Mouse (Mus musculus): ENCODE measurements at regions not wholly inside any gene's neighbourhood (a gene's known extent, or its start where the extent isn't known, plus 50 kb on each side); places are given as distances from the start of the nearest gene placed in this dataset.
"Not testable (repeated sequence)": the region's sequence is repeated elsewhere in the genome, so short reads cannot be mapped to it uniquely, and the experiment has no call there.

- DNase-seq (ENCODE audit: low spot score in 2 of 2) = no peak
Observed at GRCm38 (mm10) chr9:33423781-33424180, 787.8 kb downstream of the Ets1 start.

- no peak for DNase-seq (ENCODE audit: low spot score in 2 of 2)
Observed at GRCm38 (mm10) chr9:33436459-33436858, 800.4 kb downstream of the Ets1 start.

- no peak for DNase-seq (ENCODE audit: low spot score in 2 of 2)
Observed at GRCm38 (mm10) chr9:33442266-33442665, 806.2 kb downstream of the Ets1 start.

GRCm38 (mm10) chr9:33445902-33446301 is 809.9 kb downstream of the Ets1 start:
- no peak for DNase-seq (ENCODE audit: low spot score in 2 of 2)

- no peak for DNase-seq (ENCODE audit: low spot score in 2 of 2)
Observed at GRCm38 (mm10) chr9:33475106-33475505, 839.1 kb downstream of the Ets1 start.

- no peak for DNase-seq (ENCODE audit: low spot score in 2 of 2)
Observed at GRCm38 (mm10) chr9:33482845-33483540, 847.0 kb downstream of the Ets1 start.

GRCm38 (mm10) chr9:33483541-33483846 is 847.5 kb downstream of the Ets1 start:
- DNase-seq (ENCODE audit: low spot score in 2 of 2) = no peak

GRCm38 (mm10) chr9:33533101-33533810 is 897.2 kb downstream of the Ets1 start:
- no peak for DNase-seq (ENCODE audit: low spot score in 2 of 2)

- DNase-seq (ENCODE audit: low spot score in 2 of 2) = no peak
Observed at GRCm38 (mm10) chr9:33543301-33543700, 907.3 kb downstream of the Ets1 start.

- no peak for DNase-seq (ENCODE audit: low spot score in 2 of 2)
Observed at GRCm38 (mm10) chr9:33546126-33546737, 910.2 kb downstream of the Ets1 start.

- no peak for DNase-seq (ENCODE audit: low spot score in 2 of 2)
Observed at GRCm38 (mm10) chr9:33549395-33549794, 913.4 kb downstream of the Ets1 start.

GRCm38 (mm10) chr9:33571990-33572389 is 913.7 kb upstream of the Kirrel3 start:
- DNase-seq (ENCODE audit: low spot score in 2 of 2) = no peak

GRCm38 (mm10) chr9:33611511-33611910 is 874.2 kb upstream of the Kirrel3 start:
- DNase-seq (ENCODE audit: low spot score in 2 of 2) = no peak

- no peak for DNase-seq (ENCODE audit: low spot score in 2 of 2)
Observed at GRCm38 (mm10) chr9:33624378-33624777, 861.3 kb upstream of the Kirrel3 start.

GRCm38 (mm10) chr9:33629731-33630473 is 855.8 kb upstream of the Kirrel3 start:
- no peak for DNase-seq (ENCODE audit: low spot score in 2 of 2)

- no peak for DNase-seq (ENCODE audit: low spot score in 2 of 2)
Observed at GRCm38 (mm10) chr9:33662978-33663377, 822.7 kb upstream of the Kirrel3 start.

- DNase-seq (ENCODE audit: low spot score in 2 of 2) = no peak
Observed at GRCm38 (mm10) chr9:33681129-33681528, 804.6 kb upstream of the Kirrel3 start.

GRCm38 (mm10) chr9:33691731-33692130 is 794.0 kb upstream of the Kirrel3 start:
- DNase-seq (ENCODE audit: low spot score in 2 of 2) = no peak

- no peak for DNase-seq (ENCODE audit: low spot score in 2 of 2)
Observed at GRCm38 (mm10) chr9:33717614-33718013, 768.1 kb upstream of the Kirrel3 start.

- DNase-seq (ENCODE audit: low spot score in 2 of 2) = no peak
Observed at GRCm38 (mm10) chr9:33724811-33725210, 760.9 kb upstream of the Kirrel3 start.

GRCm38 (mm10) chr9:33728058-33728457 is 757.6 kb upstream of the Kirrel3 start:
- DNase-seq (ENCODE audit: low spot score in 2 of 2) = not testable (repeated sequence)

GRCm38 (mm10) chr9:33760701-33761100 is 725.0 kb upstream of the Kirrel3 start:
- DNase-seq (ENCODE audit: low spot score in 2 of 2) = no peak
